Mouse (Mus musculus): ENCODE data around the gene Ccdc113.

- no peak for TF ChIP-seq CTCF (IDR thresholded peaks at IDR 0.05; ENCODE audit: low read depth)
- no peak for TF ChIP-seq EP300 (optimal IDR thresholded peaks at IDR 0.05)
Observed at GRCm38 (mm10) chr8:95499266-95500064, 34.4 kb upstream of the Ccdc113 start.
